Mouse (Mus musculus): Measurements from ENCODE around the gene Sgsm3.

GRCm38 (mm10) chr15:80969371-80969770, 8.2 kb upstream of the Sgsm3 start:
- no peak for TF ChIP-seq GATA1 (IDR thresholded peaks at IDR 0.05; ENCODE audit: low read length)
- no peak for TF ChIP-seq TAL1 (IDR thresholded peaks at IDR 0.05; ENCODE audit: low read length)
